Mouse (Mus musculus): ENCODE measurements around the gene Nup62.

DNA sequence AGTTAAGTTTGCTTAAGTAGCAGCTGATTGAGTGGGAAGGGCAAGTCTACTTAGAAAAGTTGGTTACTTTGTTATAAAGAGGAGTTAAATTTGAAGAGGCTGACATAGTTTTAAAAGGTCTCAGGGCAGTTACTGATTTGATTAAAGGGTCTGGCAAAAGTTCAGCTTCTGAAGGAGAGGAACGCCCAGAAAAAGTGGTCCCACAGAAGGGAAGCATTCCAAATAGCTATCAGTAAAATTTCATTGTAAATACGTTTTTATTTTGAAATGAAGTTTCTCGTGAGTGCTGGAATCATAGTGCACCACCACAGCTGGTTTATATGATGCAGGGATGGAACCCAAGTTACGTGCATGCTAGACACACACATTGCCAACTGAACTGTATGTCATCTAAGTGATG lies 16.9 kb downstream of the Nup62 start:
- no peak for TF ChIP-seq POLR2A (IDR thresholded peaks at IDR 0.05; ENCODE audit: control insufficient read depth, low read depth, low read length)
- TF ChIP-seq CTCF (IDR thresholded peaks at IDR 0.05; ENCODE audit: control insufficient read depth, insufficient read depth, insufficient replicate concordance, low read depth, low read length): no peak

Data from testis, adult 2 months (tissue).